Comparison of ENCODE assay signal across 23 mouse cellular contexts in genomic region chr4:124968711-124969110, GRCm38 (mm10). TPM values are rescaled to one million over a fixed set of nuclear protein-coding genes. Genes with fewer than 3 reads are reported as not detected.
DNase-seq lines count a peak whose midpoint lies in the region; ATAC-seq and TF ChIP-seq lines count a peak whose summit lies in the region.
"Had no signal": no experiment of that assay in that cellular context is flagged by ENCODE, and none has a peak within 500 bp of the region (broad histone marks: within the 10 kb centered on the region; RNA-seq: fewer than 3 reads in every experiment).

No protein-coding gene starts in this region.

- no peaks in the 10 kb centered on the region for H3K36me3 ChIP-seq in hindbrain, embryonic 10.5 days
- H3K36me3 ChIP-seq in hindbrain, embryonic 14.5 days (replicated peaks; ENCODE audit: control insufficient read depth, insufficient read depth) = no peaks in the 10 kb centered on the region
- no peaks in the 10 kb centered on the region for H3K36me3 ChIP-seq in E14TG2a.4 (ENCODE audit: insufficient read depth, low read length)
- no peaks in the 10 kb centered on the region for H3K36me3 ChIP-seq in embryonic facial prominence, embryonic 10.5 days (replicated peaks)
- no peaks in the 10 kb centered on the region for H3K36me3 ChIP-seq in limb, embryonic 11.5 days (ENCODE audit: control insufficient read depth, insufficient read depth, low read length)
- H3K36me3 ChIP-seq: heart, embryonic 13.5 days; liver, embryonic 13.5 days; midbrain, embryonic 12.5 days; neural tube, embryonic 15.5 days; stomach, embryonic 15.5 days had no signal

- no peak for ATAC-seq in hindbrain, embryonic 14.5 days (ENCODE audit: low FRiP score)
- ATAC-seq in limb, embryonic 11.5 days (ENCODE audit: insufficient number of reproducible peaks, low FRiP score, low TSS enrichment, low read depth) = no peak
- ATAC-seq in megakaryocyte-erythroid progenitor cell, adult 5-6 weeks (replicated peaks; ENCODE audit: low FRiP score, low TSS enrichment, poor library complexity, severe bottlenecking) = no peak
- ATAC-seq: inflammation-experienced regulatory T-cells, adult 6 months had no signal

- H3K27me3 ChIP-seq in hindbrain, embryonic 10.5 days (ENCODE audit: insufficient read depth, poor library complexity, severe bottlenecking) = 0 out of 2 replicates have a peak, but pooled peaks cover 3% of the 10 kb centered on the region
- no peaks in the 10 kb centered on the region for H3K27me3 ChIP-seq in hindbrain, embryonic 14.5 days (ENCODE audit: control insufficient read depth, insufficient read depth, low read length)
- peaks cover 53% of the 10 kb centered on the region for H3K27me3 ChIP-seq in E14TG2a.4 (ENCODE audit: insufficient read depth, low read length)
- peaks cover 61% of the 10 kb centered on the region for H3K27me3 ChIP-seq in embryonic facial prominence, embryonic 10.5 days (replicated peaks; ENCODE audit: low read depth, poor library complexity, severe bottlenecking)
- H3K27me3 ChIP-seq in limb, embryonic 11.5 days (ENCODE audit: control insufficient read depth, insufficient read depth, low read length) = peaks cover 26% of the 10 kb centered on the region
- H3K27me3 ChIP-seq: liver, embryonic 13.5 days; neural tube, embryonic 15.5 days; stomach, embryonic 15.5 days had no signal

- H3K9me3 ChIP-seq in hindbrain, embryonic 10.5 days = no peaks in the 10 kb centered on the region
- H3K9me3 ChIP-seq in hindbrain, embryonic 14.5 days (ENCODE audit: control insufficient read depth, low read length) = no peaks in the 10 kb centered on the region
- no peaks in the 10 kb centered on the region for H3K9me3 ChIP-seq in E14TG2a.4 (ENCODE audit: low read length)
- no peaks in the 10 kb centered on the region for H3K9me3 ChIP-seq in embryonic facial prominence, embryonic 10.5 days
- H3K9me3 ChIP-seq in limb, embryonic 11.5 days (ENCODE audit: control insufficient read depth, low read length) = no peaks in the 10 kb centered on the region
- H3K9me3 ChIP-seq: heart, embryonic 13.5 days; liver, embryonic 13.5 days; midbrain, embryonic 12.5 days; neural tube, embryonic 15.5 days; stomach, embryonic 15.5 days had no signal

- no peak overlapping the region for H3K4me2 ChIP-seq in hindbrain, embryonic 14.5 days (replicated peaks)
- no peak overlapping the region for H3K4me2 ChIP-seq in limb, embryonic 11.5 days (ENCODE audit: low read depth, severe bottlenecking)
- H3K4me2 ChIP-seq: heart, embryonic 13.5 days; liver, embryonic 13.5 days; lung, embryonic 14.5 days; midbrain, embryonic 12.5 days; neural tube, embryonic 15.5 days; stomach, embryonic 15.5 days had no signal

- DNase-seq in hindbrain, embryonic 10.5 days (ENCODE audit: low spot score) = no peak
- DNase-seq in hindbrain, embryonic 14.5 days (ENCODE audit: low spot score) = no peak
- DNase-seq in embryonic facial prominence, embryonic 10.5 days (ENCODE audit: low spot score) = peak; percentile 63
- DNase-seq in limb, embryonic 11.5 days (ENCODE audit: low spot score) = peak; percentile 50
- DNase-seq in right cerebral cortex, postnatal 14 days = no peak
- DNase-seq: adrenal gland, adult 2 months; cerebellum, adult 9-10 months; gastrocnemius, postnatal 10 days; heart, adult 18-20 months; heart, postnatal 36 days; kidney, adult 2 months; kidney, postnatal 14 days; liver, embryonic 13.5 days; lung, embryonic 14.5 days; lung, postnatal 36 days; thymus, adult 2 months had no signal

- H3K4me3 ChIP-seq in hindbrain, embryonic 10.5 days = no peak overlapping the region
- H3K4me3 ChIP-seq in hindbrain, embryonic 14.5 days (replicated peaks; ENCODE audit: low read length) = no peak overlapping the region
- H3K4me3 ChIP-seq in E14TG2a.4 (replicated peaks; ENCODE audit: low read length) = 0 out of 2 replicates have a peak overlapping the region, but pooled peaks have one; percentile 4
- peak overlapping the region; percentile 9; the same call in 1 of the 2 replicates for H3K4me3 ChIP-seq in embryonic facial prominence, embryonic 10.5 days
- H3K4me3 ChIP-seq in limb, embryonic 11.5 days (ENCODE audit: low read depth, low read length) = no peak overlapping the region
- H3K4me3 ChIP-seq: heart, embryonic 13.5 days; liver, embryonic 13.5 days; midbrain, embryonic 12.5 days; neural tube, embryonic 15.5 days; stomach, embryonic 15.5 days had no signal

- H3K27ac ChIP-seq in hindbrain, embryonic 10.5 days = peak overlapping the region; percentile 75
- no peak overlapping the region for H3K27ac ChIP-seq in hindbrain, embryonic 14.5 days
- H3K27ac ChIP-seq in embryonic facial prominence, embryonic 10.5 days (replicated peaks) = peak overlapping the region; percentile 79
- no peak overlapping the region for H3K27ac ChIP-seq in limb, embryonic 11.5 days (replicated peaks; ENCODE audit: low read depth, low read length)
- H3K27ac ChIP-seq: heart, embryonic 13.5 days; liver, embryonic 13.5 days; midbrain, embryonic 12.5 days; neural tube, embryonic 15.5 days; stomach, embryonic 15.5 days had no signal

- TF ChIP-seq CTCF in E14TG2a.4 (conservative IDR thresholded peaks at IDR 0.05; ENCODE audit: low read length) = no peak

- WGBS in hindbrain, embryonic 10.5 days = 34% methylated on average over 6 of the region's 6 CpGs
- 44% methylated on average over 6 of the region's 6 CpGs for WGBS in hindbrain, embryonic 14.5 days
- WGBS in embryonic facial prominence, embryonic 10.5 days = 36% methylated on average over 6 of the region's 6 CpGs
- WGBS in limb, embryonic 11.5 days = 3% methylated on average over 6 of the region's 6 CpGs

- peaks cover 76% of the 10 kb centered on the region for H3K4me1 ChIP-seq in hindbrain, embryonic 10.5 days (replicated peaks)
- H3K4me1 ChIP-seq in hindbrain, embryonic 14.5 days (replicated peaks; ENCODE audit: control insufficient read depth, insufficient read depth, low read length) = peaks cover 8% of the 10 kb centered on the region
- H3K4me1 ChIP-seq in E14TG2a.4 (replicated peaks; ENCODE audit: low read depth, low read length) = peaks cover 18% of the 10 kb centered on the region
- peaks cover 75% of the 10 kb centered on the region for H3K4me1 ChIP-seq in embryonic facial prominence, embryonic 10.5 days
- H3K4me1 ChIP-seq in limb, embryonic 11.5 days (ENCODE audit: control insufficient read depth, insufficient read depth, low read length) = peaks cover 42% of the 10 kb centered on the region
- H3K4me1 ChIP-seq: heart, embryonic 13.5 days; liver, embryonic 13.5 days; stomach, embryonic 15.5 days had no signal

- H3K9ac ChIP-seq in hindbrain, embryonic 14.5 days = no peak overlapping the region
- no peak overlapping the region for H3K9ac ChIP-seq in limb, embryonic 11.5 days (ENCODE audit: low read length)
- H3K9ac ChIP-seq: heart, embryonic 13.5 days; liver, embryonic 13.5 days; lung, embryonic 14.5 days; midbrain, embryonic 12.5 days; neural tube, embryonic 15.5 days; stomach, embryonic 15.5 days had no signal

RNA-seq across cellular contexts. Expression of gene Rspo1, which starts 17.5 kb away (rescaled TPM):
- polyA plus RNA-seq in hindbrain, embryonic 10.5 days (2016; fragmentation: Nextera tagmentation; extraction: Ambion mirVana) = 14.8 and 17.4 TPM in 2 replicates
- polyA plus RNA-seq in hindbrain, embryonic 14.5 days (2014; fragmentation: Nextera tagmentation; extraction: Ambion mirVana) = 1.2 and 1.9 TPM in 2 replicates
- polyA plus RNA-seq in embryonic facial prominence, embryonic 10.5 days (2016; fragmentation: Nextera tagmentation; extraction: Ambion mirVana) = 8.2 TPM in 2 replicates
- 3.1 and 5.1 TPM in 2 replicates for polyA plus RNA-seq in limb, embryonic 11.5 days (2014; fragmentation: Nextera tagmentation; extraction: Ambion mirVana)
- not detected in 2 replicates for total RNA-seq in megakaryocyte-erythroid progenitor cell, adult 5-6 weeks (2014; fragmentation: Nextera tagmentation)
- total RNA-seq in megakaryocyte-erythroid progenitor cell, adult 5-6 weeks (2017) = not detected in 2 replicates
- polyA plus RNA-seq: inflammation-experienced regulatory T-cells, adult 6 months had no signal

RNA-seq across cellular contexts. Expression of gene Cdca8, which starts 29.6 kb away (rescaled TPM):
- polyA plus RNA-seq in hindbrain, embryonic 10.5 days (2016; fragmentation: Nextera tagmentation; extraction: Ambion mirVana) = 224 and 253 TPM in 2 replicates
- 19.0 and 28.7 TPM in 2 replicates for polyA plus RNA-seq in hindbrain, embryonic 14.5 days (2014; fragmentation: Nextera tagmentation; extraction: Ambion mirVana)
- polyA plus RNA-seq in embryonic facial prominence, embryonic 10.5 days (2016; fragmentation: Nextera tagmentation; extraction: Ambion mirVana) = 230 and 239 TPM in 2 replicates
- polyA plus RNA-seq in limb, embryonic 11.5 days (2014; fragmentation: Nextera tagmentation; extraction: Ambion mirVana) = 210 and 223 TPM in 2 replicates
- 84.8 and 93.5 TPM in 2 replicates for total RNA-seq in megakaryocyte-erythroid progenitor cell, adult 5-6 weeks (2014; fragmentation: Nextera tagmentation)
- 121 and 127 TPM in 2 replicates for total RNA-seq in megakaryocyte-erythroid progenitor cell, adult 5-6 weeks (2017)

RNA-seq across cellular contexts. Expression of gene 9930104L06Rik, which starts 31.9 kb away (rescaled TPM):
- 13.3 and 18.0 TPM in 2 replicates for polyA plus RNA-seq in hindbrain, embryonic 10.5 days (2016; fragmentation: Nextera tagmentation; extraction: Ambion mirVana)
- 4.1 and 5.2 TPM in 2 replicates for polyA plus RNA-seq in hindbrain, embryonic 14.5 days (2014; fragmentation: Nextera tagmentation; extraction: Ambion mirVana)
- polyA plus RNA-seq in embryonic facial prominence, embryonic 10.5 days (2016; fragmentation: Nextera tagmentation; extraction: Ambion mirVana) = 17.6 and 18.0 TPM in 2 replicates
- 4.9 and 5.1 TPM in 2 replicates for polyA plus RNA-seq in limb, embryonic 11.5 days (2014; fragmentation: Nextera tagmentation; extraction: Ambion mirVana)
- 15.7 and 24.8 TPM in 2 replicates for total RNA-seq in megakaryocyte-erythroid progenitor cell, adult 5-6 weeks (2014; fragmentation: Nextera tagmentation)
- total RNA-seq in megakaryocyte-erythroid progenitor cell, adult 5-6 weeks (2017) = 10.1 and 19.5 TPM in 2 replicates

RNA-seq across cellular contexts. Expression of gene Gnl2, which starts 47.7 kb away (rescaled TPM):
- polyA plus RNA-seq in hindbrain, embryonic 10.5 days (2016; fragmentation: Nextera tagmentation; extraction: Ambion mirVana) = 76.8 and 86.1 TPM in 2 replicates
- 81.6 and 86.1 TPM in 2 replicates for polyA plus RNA-seq in hindbrain, embryonic 14.5 days (2014; fragmentation: Nextera tagmentation; extraction: Ambion mirVana)
- 93.7 and 101 TPM in 2 replicates for polyA plus RNA-seq in embryonic facial prominence, embryonic 10.5 days (2016; fragmentation: Nextera tagmentation; extraction: Ambion mirVana)
- polyA plus RNA-seq in limb, embryonic 11.5 days (2014; fragmentation: Nextera tagmentation; extraction: Ambion mirVana) = 85.8 and 91.5 TPM in 2 replicates
- total RNA-seq in megakaryocyte-erythroid progenitor cell, adult 5-6 weeks (2014; fragmentation: Nextera tagmentation) = 98.8 and 99.5 TPM in 2 replicates
- 228 and 279 TPM in 2 replicates for total RNA-seq in megakaryocyte-erythroid progenitor cell, adult 5-6 weeks (2017)

Comparison
In these comparisons a context has a peak if more than half of its experiments do, and no peak if none do; other contexts are left out.
1. H3K27ac ChIP-seq: peak in hindbrain, embryonic 10.5 days (single experiment) and embryonic facial prominence, embryonic 10.5 days (single experiment); none in hindbrain, embryonic 14.5 days (single experiment) and limb, embryonic 11.5 days (single experiment).
2. DNase-seq: peak in embryonic facial prominence, embryonic 10.5 days (single experiment) and limb, embryonic 11.5 days (single experiment); none in hindbrain, embryonic 10.5 days (single experiment), hindbrain, embryonic 14.5 days (single experiment) and right cerebral cortex, postnatal 14 days (single experiment).
3. H3K4me3 ChIP-seq: peak in E14TG2a.4 (single experiment) and embryonic facial prominence, embryonic 10.5 days (single experiment); none in hindbrain, embryonic 10.5 days (single experiment), hindbrain, embryonic 14.5 days (single experiment) and limb, embryonic 11.5 days (single experiment).